Mouse (Mus musculus): Measurements from ENCODE around the gene Inpp5k.

DNA sequence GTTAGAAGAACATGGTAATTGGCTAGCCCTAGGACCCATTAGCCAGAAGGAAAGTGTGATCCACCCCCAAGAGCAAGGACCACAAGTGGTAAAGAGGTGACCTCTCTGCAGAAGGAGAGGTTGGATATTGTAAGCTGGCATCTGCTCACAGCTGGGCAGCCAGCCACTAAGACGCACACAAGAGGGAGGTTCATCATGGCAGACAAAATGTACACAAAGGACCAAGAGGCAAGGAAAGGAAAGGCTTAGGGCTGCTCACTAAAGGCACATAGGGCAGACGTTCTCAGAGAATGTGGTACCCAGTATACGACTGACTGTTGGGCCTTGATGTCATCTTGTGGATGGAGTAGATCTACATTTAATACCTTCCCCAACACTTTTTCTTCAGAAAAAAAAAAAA, 44.1 kb downstream of the Inpp5k start:
- TF ChIP-seq CTCF (IDR thresholded peaks at IDR 0.05; ENCODE audit: borderline replicate concordance, insufficient read depth, low read length), result no peak
- TF ChIP-seq POLR2A (IDR thresholded peaks at IDR 0.05; ENCODE audit: low read depth, low read length), result 0 out of 2 replicates have a peak, but pooled peaks have one; percentile 24
